Mouse (Mus musculus) mouse embryonic stem cell (cell line): Measurements from ENCODE around the gene Ints5.
"Not testable (repeated sequence)": the region's sequence is repeated elsewhere in the genome, so short reads cannot be mapped to it uniquely, and the experiment has no call there.

Experiments used
- in situ Hi-C, 2 experiments: fragments of 300-500 bp; cut with MboI; formaldehyde crosslinking; loops; 1 replicate in 1 of 2; 3 replicates in 1 of 2; pipeline ENCODE4 v1.14.3; 2019 to 2020; ENCODE audit warnings: low sequenced_read_pairs in 2 of 2, low pct_unique_long_range_greater_than_20kb in 1 of 2, mixed read lengths in 1 of 2; ENCODE audit not compliant: unreplicated experiment in 1 of 2

Gene Ints5

DNA sequence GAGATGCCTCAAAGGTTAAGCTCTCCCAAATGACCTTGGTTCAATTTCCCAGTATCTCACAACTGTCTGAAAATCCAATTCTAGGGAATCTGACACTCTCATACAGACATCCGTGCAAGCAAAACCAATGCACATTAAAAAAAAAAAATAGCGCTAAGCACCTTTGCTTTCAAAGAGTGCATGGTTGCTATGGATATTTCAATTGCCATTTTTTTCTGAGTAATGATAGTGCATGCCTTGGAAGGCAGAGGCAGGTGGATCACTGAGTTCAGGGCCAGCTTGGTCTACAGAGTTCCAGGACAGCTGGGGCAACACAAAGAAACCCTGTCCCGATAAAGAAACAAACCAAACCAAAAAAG is 11.8 kb upstream of the Ints5 start:
- in situ Hi-C loops = no loop called here

- in situ Hi-C loops = no loop called here
Observed at GRCm38 (mm10) chr19:8883616-8884015, 9.2 kb upstream of the Ints5 start, which contains the start of the genes Lbhd1 and Gm49403. Lbhd1 (plus strand) TSS chr19:8883732. Gm49403 (plus strand) TSS chr19:8883930.

GRCm38 (mm10) chr19:8886916-8887584 is 5.8 kb upstream of the Ints5 start:
- in situ Hi-C loops = no loop called here

GRCm38 (mm10) chr19:8887585-8888463 is 5.0 kb upstream of the Ints5 start:
- in situ Hi-C loops = no loop called here

DNA sequence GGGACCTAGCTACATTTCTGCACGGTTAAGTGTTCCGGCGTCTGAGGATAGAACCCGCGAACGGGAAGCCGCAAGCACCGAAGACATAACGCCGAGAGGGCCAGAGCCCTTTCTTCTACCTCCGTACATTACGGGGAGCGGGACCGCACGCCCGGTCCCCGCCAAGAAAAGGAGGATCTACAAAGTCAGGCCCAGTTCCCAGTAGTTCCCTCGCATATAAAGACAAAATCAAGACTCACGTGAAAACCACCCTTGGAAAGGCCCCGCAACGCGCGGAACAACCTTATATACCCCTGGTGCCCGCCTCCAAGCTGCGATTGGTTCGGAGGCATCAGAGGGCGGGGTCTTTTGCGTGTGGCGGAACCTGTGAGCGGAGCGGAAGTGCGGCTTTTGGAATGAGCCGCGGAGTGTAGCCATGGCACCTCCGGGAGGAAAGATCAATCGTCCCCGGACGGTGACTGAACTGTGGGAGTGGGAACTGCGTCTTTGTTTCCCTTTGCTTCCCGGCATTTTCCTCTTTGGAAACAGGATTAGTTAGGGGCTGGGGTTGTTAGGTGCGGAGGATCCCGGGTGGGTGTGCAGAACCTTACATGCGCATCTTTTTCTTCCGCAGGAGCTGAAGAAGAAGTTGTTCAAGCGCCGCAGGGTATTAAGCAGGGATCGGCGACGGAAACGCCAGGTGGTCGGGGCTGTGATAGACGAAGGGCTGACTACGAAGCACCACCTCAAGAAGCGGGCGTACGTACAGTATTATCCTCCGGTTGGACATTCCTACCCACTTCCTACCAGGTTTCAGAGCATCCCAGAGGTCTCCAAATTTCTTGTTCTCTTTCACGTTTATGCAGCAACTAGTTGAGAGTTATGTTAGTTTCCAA is 4.1 kb upstream of the Ints5 start, which contains the start of the genes 1810009A15Rik and Gm49416:
Gene 1810009A15Rik (plus strand): TSS at position 343 of the 875 bp plus-strand sequence.
Gene Gm49416 (plus strand): TSS at position 416 of the 875 bp plus-strand sequence.
- in situ Hi-C loops = no loop called here

DNA sequence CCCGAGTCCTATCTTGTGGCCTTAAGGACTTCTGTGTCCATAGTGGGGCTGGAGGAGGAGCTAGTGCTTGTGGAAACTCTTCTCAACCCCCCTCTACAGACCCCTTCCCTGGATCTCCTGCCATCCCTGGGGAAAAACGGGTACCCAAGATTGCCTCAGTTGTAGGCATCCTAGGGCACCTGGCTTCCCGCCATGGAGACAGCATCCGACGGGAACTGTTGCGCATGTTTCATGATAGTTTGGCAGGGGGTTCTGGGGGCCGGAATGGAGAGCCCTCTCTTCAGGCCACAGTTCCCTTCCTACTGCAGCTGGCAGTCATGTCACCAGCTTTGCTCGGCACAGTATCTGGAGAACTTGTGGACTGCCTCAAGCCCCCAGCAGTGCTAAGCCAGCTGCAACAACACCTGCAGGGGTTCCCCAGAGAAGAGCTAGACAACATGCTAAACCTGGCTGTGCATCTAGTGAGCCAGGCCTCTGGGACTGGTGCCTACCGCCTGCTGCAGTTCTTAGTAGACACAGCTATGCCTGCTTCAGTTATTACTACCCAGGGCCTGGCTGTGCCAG is 2.7 kb downstream of the Ints5 start:
- in situ Hi-C loops = no loop called here

DNA sequence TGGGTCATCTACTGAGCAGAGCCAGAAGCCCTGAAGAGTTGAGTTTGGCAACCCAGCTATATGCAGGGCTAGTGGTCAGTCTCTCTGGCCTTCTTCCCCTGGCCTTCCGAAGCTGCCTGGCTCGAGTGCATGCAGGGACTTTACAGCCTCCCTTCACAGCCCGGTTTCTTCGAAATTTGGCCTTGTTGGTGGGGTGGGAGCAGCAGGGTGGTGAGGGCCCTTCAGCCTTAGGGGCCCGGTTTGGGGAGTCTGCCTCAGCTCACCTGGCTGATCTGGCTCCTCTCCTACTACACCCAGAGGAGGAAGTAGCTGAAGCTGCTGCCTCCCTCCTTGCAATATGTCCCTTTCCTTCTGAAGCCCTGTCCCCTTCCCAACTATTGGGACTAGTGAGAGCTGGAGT is 3.4 kb downstream of the Ints5 start:
- in situ Hi-C loops = not testable (repeated sequence)

DNA sequence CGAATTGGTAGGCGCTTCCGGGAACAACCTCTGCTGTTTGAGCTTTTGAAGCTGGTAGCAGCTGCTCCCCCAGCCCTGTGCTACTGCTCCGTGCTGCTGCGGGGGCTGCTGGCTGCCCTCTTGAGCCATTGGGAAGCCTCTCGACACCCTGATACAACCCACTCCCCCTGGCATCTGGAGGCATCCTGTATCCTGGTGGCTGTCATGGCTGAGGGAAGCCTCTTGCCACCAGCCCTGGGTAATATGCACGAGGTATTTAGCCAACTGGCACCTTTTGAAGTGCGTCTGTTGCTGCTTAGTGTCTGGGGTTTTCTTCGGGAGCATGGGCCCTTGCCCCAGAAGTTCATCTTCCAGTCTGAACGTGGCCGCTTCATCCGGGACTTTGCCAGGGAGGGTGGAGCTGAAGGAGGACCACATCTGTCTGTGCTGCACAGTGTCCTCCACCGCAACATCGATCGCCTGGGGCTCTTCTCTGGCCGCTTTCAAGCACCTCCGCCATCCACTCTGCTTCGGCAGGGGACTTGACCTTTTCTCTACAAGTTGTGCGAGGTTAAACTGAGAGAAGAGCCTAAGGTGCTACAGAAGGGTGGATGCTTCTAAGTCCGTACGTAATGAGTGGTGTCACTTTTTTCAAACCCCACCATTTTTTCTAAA is 4.5 kb downstream of the Ints5 start:
- in situ Hi-C loops = not testable (repeated sequence)

DNA sequence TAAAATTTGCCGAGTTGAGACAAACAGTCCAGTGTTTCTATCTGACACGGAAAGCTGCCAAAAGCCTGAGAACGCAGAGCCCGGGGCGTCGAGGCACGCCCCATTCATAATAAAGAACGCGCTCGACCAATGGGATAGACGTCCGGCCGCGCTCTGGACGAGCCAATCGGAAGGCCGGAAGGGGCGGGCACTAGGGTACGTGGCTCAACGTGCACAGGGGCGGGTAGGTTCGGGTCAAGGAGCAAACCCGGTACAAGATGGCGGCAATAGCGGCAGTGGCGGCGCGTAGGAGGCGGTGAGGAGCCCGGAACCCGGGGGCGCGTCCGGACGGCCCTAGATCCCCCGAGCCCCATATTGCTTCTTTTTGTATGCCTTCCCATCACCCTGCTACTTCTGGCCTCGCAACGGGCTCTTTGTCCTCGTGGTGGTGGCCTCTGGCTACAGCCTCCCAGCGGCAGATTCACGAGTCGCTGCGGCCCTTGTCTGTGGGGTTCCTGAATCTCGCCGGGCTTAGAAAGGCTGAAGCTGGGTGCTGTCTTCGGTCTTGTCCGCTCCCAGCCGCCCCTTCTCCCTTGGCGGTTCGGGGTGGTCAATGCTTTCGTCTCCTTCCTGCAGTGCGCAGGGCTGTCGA is 5.2 kb downstream of the Ints5 start, which contains the start of gene Ganab:
Gene Ganab (plus strand): TSS at position 207 of the 631 bp plus-strand sequence.
- in situ Hi-C loops = no loop called here

- in situ Hi-C loops = no loop called here
Observed at GRCm38 (mm10) chr19:8898576-8898975, 5.8 kb downstream of the Ints5 start.

- in situ Hi-C loops = no loop called here
Observed at GRCm38 (mm10) chr19:8899079-8899478, 6.3 kb downstream of the Ints5 start.

- in situ Hi-C loops = no loop called here
Observed at GRCm38 (mm10) chr19:8903412-8903811, 10.6 kb downstream of the Ints5 start.

GRCm38 (mm10) chr19:8908531-8908930 is 15.7 kb downstream of the Ints5 start:
- in situ Hi-C loops = loop anchor here in 1 of 2 experiments (5.0 kb wide), 1 partner anchor 44 kb away; the partner anchor contains the start of gene Tut1

GRCm38 (mm10) chr19:8911810-8912209 is 19.0 kb downstream of the Ints5 start:
- in situ Hi-C loops = no loop called here

- in situ Hi-C loops = no loop called here
Observed at GRCm38 (mm10) chr19:8914212-8914611, 21.4 kb downstream of the Ints5 start.

DNA sequence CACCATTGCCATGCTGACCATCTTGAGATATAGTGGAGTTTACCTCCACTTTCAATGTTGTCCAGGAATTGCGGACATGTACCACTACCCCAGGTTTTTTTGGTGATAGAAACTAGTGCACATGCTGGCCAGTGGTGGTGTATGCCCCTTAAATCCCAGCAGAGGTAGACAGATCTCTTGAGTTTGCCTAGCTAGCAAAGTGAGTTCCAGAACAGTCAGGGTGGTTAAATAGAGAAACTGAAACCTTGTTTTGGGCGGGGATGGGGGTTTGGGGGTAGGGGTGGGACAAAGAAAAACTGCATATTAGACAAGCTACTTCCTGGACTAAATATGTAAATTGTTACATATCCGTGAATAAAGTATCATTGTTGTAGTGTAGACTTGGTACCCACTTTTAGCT is 26.2 kb downstream of the Ints5 start:
- in situ Hi-C loops = no loop called here

DNA sequence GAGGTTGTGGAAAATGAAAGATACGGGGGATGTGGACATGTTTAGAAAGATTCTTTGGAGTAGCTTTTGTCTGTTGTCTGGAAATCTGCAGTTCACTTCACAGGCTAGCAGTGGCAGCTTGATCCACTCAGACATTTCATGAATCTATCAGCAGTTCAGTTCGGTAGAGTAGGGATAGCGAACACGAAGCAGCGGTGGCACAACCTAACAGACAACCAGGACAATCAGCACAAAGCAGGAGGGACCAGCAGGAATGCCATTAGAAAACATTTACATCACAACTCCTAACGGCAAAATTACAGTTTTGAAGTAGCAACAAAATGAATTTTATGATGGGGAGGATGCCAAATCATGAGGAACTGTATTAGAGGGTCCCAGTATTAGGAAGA is 26.9 kb downstream of the Ints5 start:
- in situ Hi-C loops = no loop called here
